Mouse (Mus musculus) retina, embryonic 14.5 days (tissue): ENCODE measurements around the gene Suclg1.

Experiments used
- DNase-seq: peaks from one replicate; pipeline ENCODE4 v3.0.0-alpha.2; 2015; ENCODE audit warnings: low spot score

Gene Suclg1

DNA sequence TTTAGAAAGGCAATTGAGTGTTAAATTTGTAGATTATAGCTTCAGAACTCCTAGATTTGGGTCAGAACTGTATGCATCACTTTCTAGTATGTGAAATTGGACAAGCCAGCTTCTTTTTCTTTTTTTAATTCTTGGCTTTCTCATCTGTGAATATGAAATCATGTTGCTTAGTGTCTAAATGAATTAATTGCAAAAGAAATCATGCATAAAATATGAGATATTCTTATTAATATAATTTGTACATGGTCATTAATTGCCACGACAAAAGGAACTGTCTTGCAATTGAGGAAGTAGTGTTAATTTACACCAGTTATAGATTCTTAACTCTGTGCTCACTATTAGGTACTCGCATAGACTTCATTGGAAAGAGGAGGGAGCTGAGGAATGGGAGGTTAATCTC, 74.1 kb downstream of the Suclg1 start:
- DNase-seq, result no peak
